Comparison of ENCODE assay signal across 8 mouse cellular contexts in the genomic region with DNA sequence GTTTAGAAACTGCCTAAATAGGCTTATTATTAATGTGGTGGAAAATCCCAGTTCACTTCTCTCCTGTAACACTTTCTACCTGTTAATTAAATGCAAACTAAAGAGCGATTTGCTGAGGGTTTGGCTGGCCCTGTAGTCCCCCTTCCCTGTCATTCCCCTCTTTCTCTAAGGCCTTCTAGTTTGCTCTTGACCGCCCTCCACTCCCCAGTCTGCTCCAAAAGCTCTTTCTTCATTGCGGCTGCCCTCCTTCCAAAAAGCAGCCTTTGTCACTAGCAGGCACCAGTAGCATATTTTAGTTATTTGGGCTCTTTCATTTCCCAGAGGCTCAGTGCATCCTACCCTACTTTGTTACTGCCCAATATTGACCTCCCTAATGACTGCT. TPM values are rescaled to one million over a fixed set of nuclear protein-coding genes. Genes with fewer than 3 reads are reported as not detected.
A peak's percentile ranks its signal among the peaks of the same experiment; 100 is the strongest.
DNase-seq lines count a peak whose midpoint lies in the region; ATAC-seq and TF ChIP-seq lines count a peak whose summit lies in the region.

No protein-coding gene starts in this region.

- peak overlapping the region; percentile 87; the same call in 1 of the 2 replicates for H3K4me2 ChIP-seq in neural tube, embryonic 11.5 days (ENCODE audit: low read depth)
- H3K4me2 ChIP-seq in limb, embryonic 14.5 days (replicated peaks; ENCODE audit: low read depth, low read length, severe bottlenecking), result peak overlapping the region; percentile 98
- H3K4me2 ChIP-seq in stomach, postnatal 0 days (replicated peaks; ENCODE audit: low read depth), result peak overlapping the region; percentile 38; the same call in 1 of the 2 replicates

- H3K27me3 ChIP-seq in neural tube, embryonic 11.5 days (ENCODE audit: control insufficient read depth, insufficient read depth, low read length), result 0 out of 2 replicates have a peak, but pooled peaks cover 2% of the 10 kb centered on the region
- H3K27me3 ChIP-seq in limb, embryonic 14.5 days (ENCODE audit: control insufficient read depth, insufficient read depth, low read length), result no peaks in the 10 kb centered on the region
- H3K27me3 ChIP-seq in stomach, postnatal 0 days (ENCODE audit: control insufficient read depth, insufficient read depth, low read length), result no peaks in the 10 kb centered on the region

- no peak overlapping the region for H3K9ac ChIP-seq in neural tube, embryonic 11.5 days (ENCODE audit: low read length)
- H3K9ac ChIP-seq in limb, embryonic 14.5 days (ENCODE audit: low read depth, low read length, severe bottlenecking), result no peak overlapping the region
- H3K9ac ChIP-seq in stomach, postnatal 0 days (ENCODE audit: low read length), result no peak overlapping the region

- TF ChIP-seq EP300 in stomach, postnatal 0 days (optimal IDR thresholded peaks at IDR 0.05), result no peak

- DNase-seq in frontal cortex, postnatal 25 days (ENCODE audit: low spot score in 2 of 2), result no peak
- no peak for DNase-seq in neural tube, embryonic 11.5 days (ENCODE audit: low spot score)
- DNase-seq in neural tube, embryonic 10.5 days (ENCODE audit: extremely low spot score, low spot score), result no peak
- DNase-seq in limb, embryonic 14.5 days (ENCODE audit: low spot score), result no peak
- no peak for DNase-seq in stomach, postnatal 0 days (ENCODE audit: low spot score)
- DNase-seq in frontal cortex, postnatal 10 days (ENCODE audit: low spot score in 2 of 2), result no peak
- no peak for DNase-seq in gastrocnemius, postnatal 4 days (ENCODE audit: low spot score in 2 of 2)

- no peak for TF ChIP-seq POLR2A in limb, embryonic 14.5 days (IDR thresholded peaks at IDR 0.05; ENCODE audit: borderline replicate concordance, extremely low read depth, insufficient read depth, insufficient read length)

- ATAC-seq in frontal cortex, adult (ENCODE audit: low TSS enrichment), result 0 out of 2 replicates have a peak, but pooled peaks have one; percentile 33
- ATAC-seq in neural tube, embryonic 11.5 days (ENCODE audit: insufficient read depth, low FRiP score, low TSS enrichment), result no peak
- ATAC-seq in limb, embryonic 14.5 days (ENCODE audit: low FRiP score, low read depth), result peak; percentile 14
- no peak; the same call in 1 of the 2 replicates for ATAC-seq in stomach, postnatal 0 days (ENCODE audit: low FRiP score, low TSS enrichment)

- H3K9me3 ChIP-seq in neural tube, embryonic 11.5 days (ENCODE audit: control insufficient read depth, low read length), result no peaks in the 10 kb centered on the region
- no peaks in the 10 kb centered on the region for H3K9me3 ChIP-seq in limb, embryonic 14.5 days (ENCODE audit: control insufficient read depth, low read length)
- H3K9me3 ChIP-seq in stomach, postnatal 0 days (ENCODE audit: control insufficient read depth, low read length), result no peaks in the 10 kb centered on the region

- TF ChIP-seq CTCF in stomach, postnatal 0 days (IDR thresholded peaks at IDR 0.05; ENCODE audit: low read depth), result no peak

- no peak overlapping the region for H3K4me3 ChIP-seq in neural tube, embryonic 11.5 days (ENCODE audit: low read depth, low read length)
- H3K4me3 ChIP-seq in limb, embryonic 14.5 days (replicated peaks; ENCODE audit: low read length), result peak overlapping the region; percentile 45
- H3K4me3 ChIP-seq in stomach, postnatal 0 days (ENCODE audit: low read depth, low read length), result peak overlapping the region; percentile 63; the same call in 1 of the 2 replicates

- H3K4me1 ChIP-seq in neural tube, embryonic 11.5 days (ENCODE audit: control insufficient read depth, insufficient read depth, low read length), result peaks cover 3% of the 10 kb centered on the region; the same call in 1 of the 2 replicates
- no peaks in the 10 kb centered on the region for H3K4me1 ChIP-seq in limb, embryonic 14.5 days (ENCODE audit: control insufficient read depth, insufficient read depth, low read length)
- H3K4me1 ChIP-seq in stomach, postnatal 0 days (replicated peaks; ENCODE audit: control insufficient read depth, insufficient read depth), result no peaks in the 10 kb centered on the region

- H3K27ac ChIP-seq in neural tube, embryonic 11.5 days (ENCODE audit: low read depth, low read length), result no peak overlapping the region
- H3K27ac ChIP-seq in limb, embryonic 14.5 days (replicated peaks; ENCODE audit: low read depth, low read length), result no peak overlapping the region
- H3K27ac ChIP-seq in stomach, postnatal 0 days (replicated peaks), result peak overlapping the region; percentile 90

- no peaks in the 10 kb centered on the region for H3K36me3 ChIP-seq in neural tube, embryonic 11.5 days (ENCODE audit: control insufficient read depth, insufficient read depth, low read length)
- no peaks in the 10 kb centered on the region for H3K36me3 ChIP-seq in limb, embryonic 14.5 days (ENCODE audit: control insufficient read depth, insufficient read depth, low read length)
- H3K36me3 ChIP-seq in stomach, postnatal 0 days (ENCODE audit: control insufficient read depth, insufficient read depth, low read length), result no peaks in the 10 kb centered on the region

- 45% methylated on average over 3 of the region's 3 CpGs for WGBS in neural tube, embryonic 11.5 days
- WGBS in limb, embryonic 14.5 days, result 39% methylated on average over 3 of the region's 3 CpGs
- WGBS in stomach, postnatal 0 days, result 40% methylated on average over 3 of the region's 3 CpGs

RNA-seq across cellular contexts. Expression of gene Pdk4, which starts 0.7 kb away (rescaled TPM):
- 0.62 and 1.3 TPM in 2 replicates for polyA plus RNA-seq in neural tube, embryonic 11.5 days (2014; fragmentation: Nextera tagmentation; extraction: Ambion mirVana)
- polyA plus RNA-seq in limb, embryonic 14.5 days (2012; rRNA removed), result 2.4 and 3.0 TPM in 2 replicates
- 2.0 and 3.3 TPM in 2 replicates for polyA plus RNA-seq in limb, embryonic 14.5 days (2014; fragmentation: Nextera tagmentation; extraction: Ambion mirVana)
- 14.6 and 18.9 TPM in 2 replicates for polyA plus RNA-seq in stomach, postnatal 0 days (2015; fragmentation: Nextera tagmentation; extraction: Ambion mirVana)
- total RNA-seq in gastrocnemius, postnatal 4 days (2021), result 100 to 1,000 TPM; 113 to 156 TPM

Comparison
In these comparisons a context has a peak if more than half of its experiments do, and no peak if none do; other contexts are left out.
1. ATAC-seq: peak in frontal cortex, adult (single experiment) and limb, embryonic 14.5 days (single experiment); none in neural tube, embryonic 11.5 days (single experiment) and stomach, postnatal 0 days (single experiment).
2. H3K4me2 ChIP-seq: peak in every context shown above with its lines; median percentile 98 in limb, embryonic 14.5 days; 87 in neural tube, embryonic 11.5 days; 38 in stomach, postnatal 0 days.